Mouse (Mus musculus) stomach, embryonic 16.5 days (tissue): ENCODE data around the gene Gpr152. TPM values are rescaled to one million over a fixed set of nuclear protein-coding genes. Genes with fewer than 3 reads are reported as not detected.

Experiments used
- ATAC-seq: fragments of 200-750 bp; cut with Nextera tagmentation; 2 replicates; pipeline ENCODE4 v1.8.0; 2017; ENCODE audit warnings: moderate number of reproducible peaks, moderate TSS enrichment; ENCODE audit not compliant: insufficient read depth, low FRiP score
- H3K27ac ChIP-seq: fragments of 300-500 bp; sonication (generic); 2 replicates; pipeline ENCODE4 v1.5.1; 2014; ENCODE audit warnings: low read length
- H3K27me3 ChIP-seq: fragments of 300-500 bp; sonication (generic); 2 replicates; pipeline ENCODE4 v1.6.1; 2014; ENCODE audit warnings: low read length, control low read depth, mixed read lengths; ENCODE audit not compliant: control insufficient read depth, insufficient read depth
- H3K36me3 ChIP-seq: fragments of 300-500 bp; sonication (generic); 2 replicates; pipeline ENCODE4 v1.6.1; 2014; ENCODE audit warnings: low read length; ENCODE audit not compliant: control insufficient read depth, insufficient read depth
- H3K4me1 ChIP-seq: fragments of 300-500 bp; sonication (generic); 2 replicates; pipeline ENCODE4 v1.6.1; 2014; ENCODE audit warnings: low read length, control low read depth, mixed read lengths; ENCODE audit not compliant: control insufficient read depth, insufficient read depth
- H3K4me2 ChIP-seq: fragments of 300-500 bp; sonication (generic); 2 replicates; pipeline ENCODE4 v1.6.1; 2014; ENCODE audit warnings: low read depth, low read length, mixed read lengths
- H3K4me3 ChIP-seq: fragments of 300-500 bp; sonication (generic); replicated peaks from 2 replicates; pipeline ENCODE4 v1.5.1; 2014; ENCODE audit warnings: mild to moderate bottlenecking, low read length
- H3K9ac ChIP-seq: fragments of 300-500 bp; sonication (generic); 2 replicates; pipeline ENCODE4 v1.6.1; 2014; ENCODE audit warnings: low read length
- H3K9me3 ChIP-seq: fragments of 300-500 bp; sonication (generic); replicated peaks from 2 replicates; pipeline ENCODE4 v1.6.1; 2016; ENCODE audit warnings: low read length, control low read depth; ENCODE audit not compliant: control insufficient read depth
- WGBS: fragments of 180-500 bp; shearing (Covaris S2); extraction: QIAGEN DNeasy Blood & Tissue Kit; methylation state at CpG from one replicate; pipeline ENCODE4 v1.1.7; 2014; 5-methylcytosine and 5-hydroxymethylcytosine counted together
- polyA plus RNA-seq: library from polyadenylated mRNA; unstranded; fragments of >200 nt; fragmentation: Nextera tagmentation; extraction: Ambion mirVana; gene quantifications from 2 replicates; pipeline ENCODE4 v1.2.1, GENCODE M21; 2015

Gene Gpr152
- polyA plus RNA-seq, 1 experiment from 2014 or later = not detected

GRCm38 (mm10) chr19:4181892-4182291 is 42.3 kb downstream of the Gpr152 start:
- Histone ChIP-seq H3K4me1 (peaks cover 8% of the 10 kb centered on the region), H3K36me3 (no peaks in the 10 kb centered on the region), H3K4me3 (no peak overlapping the region), H3K9me3 (no peaks in the 10 kb centered on the region), H3K27me3 (no peaks in the 10 kb centered on the region), H3K4me2 (no peak overlapping the region), H3K27ac (no peak overlapping the region), H3K9ac (no peak overlapping the region)
- 31% methylated on average over 3 of the region's 3 CpGs for WGBS
- peak; percentile 64; the same call in 1 of the 2 replicates for ATAC-seq

- H3K4me3 ChIP-seq = no peak overlapping the region
- no peak overlapping the region for H3K9ac ChIP-seq
- H3K36me3 ChIP-seq = no peaks in the 10 kb centered on the region
- WGBS = 81% methylated on average over 2 of the region's 2 CpGs
- H3K27ac ChIP-seq = no peak overlapping the region
- H3K4me1 ChIP-seq = peaks cover 8% of the 10 kb centered on the region
- no peaks in the 10 kb centered on the region for H3K27me3 ChIP-seq
- no peaks in the 10 kb centered on the region for H3K9me3 ChIP-seq
- H3K4me2 ChIP-seq = no peak overlapping the region
- no peak for ATAC-seq
These were observed 44.1 kb downstream of the Gpr152 start for GRCm38 (mm10) chr19:4183689-4184088.

DNA sequence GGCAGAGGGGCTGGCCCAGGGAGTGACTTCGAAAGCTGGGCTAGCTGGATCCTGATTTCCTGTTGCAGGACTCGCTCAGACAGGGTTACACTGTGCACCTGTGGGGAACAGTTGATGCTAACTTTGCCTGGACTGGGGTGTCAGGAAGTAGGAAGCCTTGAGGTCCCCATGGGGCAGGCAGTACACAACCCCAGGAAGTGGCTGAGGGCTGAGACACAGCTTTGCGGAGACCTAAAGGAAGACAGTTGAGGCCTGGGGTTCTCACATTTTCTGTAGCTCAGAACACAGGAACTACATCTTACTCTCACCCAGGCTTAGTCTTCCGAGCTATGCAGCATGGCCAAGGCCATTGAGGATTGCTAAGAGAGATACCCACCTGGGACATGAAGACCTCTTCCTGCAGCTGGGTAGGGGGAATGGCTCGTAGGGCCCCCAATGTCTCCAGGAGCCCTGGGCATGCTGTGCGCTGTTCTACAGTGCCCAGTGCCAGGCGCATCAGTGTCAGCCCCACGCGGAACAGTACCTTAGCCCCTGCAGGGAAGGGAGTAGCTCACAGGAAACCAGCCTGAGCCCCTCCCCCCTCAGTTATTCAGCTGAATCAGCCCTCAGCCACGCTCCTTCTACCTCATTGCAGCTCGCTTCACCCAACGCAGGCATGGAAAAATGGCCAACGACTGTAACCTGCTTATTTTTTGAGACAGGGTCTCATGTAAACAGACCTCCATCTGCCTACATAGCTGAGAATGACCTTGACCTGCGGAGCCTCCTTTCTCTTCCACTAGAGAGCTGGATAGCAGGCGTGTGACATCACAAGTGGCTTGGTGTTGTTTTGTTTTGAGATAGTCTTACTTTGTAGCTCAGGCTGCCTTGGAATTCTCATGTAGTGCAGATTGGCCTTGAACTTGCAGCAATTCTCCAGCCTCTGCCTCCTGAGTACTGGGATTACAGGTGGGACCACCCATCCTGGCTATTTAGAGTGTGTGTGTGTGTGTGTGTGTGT is 45.7 kb downstream of the Gpr152 start:
- Histone ChIP-seq H3K4me3 (no peak overlapping the region), H3K27ac (no peak overlapping the region; the same call in 1 of the 2 replicates), H3K9ac (0 out of 2 replicates have a peak overlapping the region, but pooled peaks have one; percentile 20), H3K4me2 (no peak overlapping the region), H3K4me1 (peaks cover 8% of the 10 kb centered on the region), H3K9me3 (no peaks in the 10 kb centered on the region), H3K27me3 (no peaks in the 10 kb centered on the region), H3K36me3 (no peaks in the 10 kb centered on the region)
- no peak for ATAC-seq
- WGBS = 50% methylated on average over 15 of the region's 15 CpGs

- no peaks in the 10 kb centered on the region for H3K9me3 ChIP-seq
- no peaks in the 10 kb centered on the region for H3K27me3 ChIP-seq
- H3K36me3 ChIP-seq = no peaks in the 10 kb centered on the region
- H3K4me3 ChIP-seq = no peak overlapping the region
- ATAC-seq = no peak
- H3K4me2 ChIP-seq = no peak overlapping the region
- H3K27ac ChIP-seq = no peak overlapping the region
- H3K4me1 ChIP-seq = peaks cover 7% of the 10 kb centered on the region
- H3K9ac ChIP-seq = no peak overlapping the region
- 74% methylated on average over 3 of the region's 3 CpGs for WGBS
These were observed 47.7 kb downstream of the Gpr152 start for GRCm38 (mm10) chr19:4187303-4187702.

DNA sequence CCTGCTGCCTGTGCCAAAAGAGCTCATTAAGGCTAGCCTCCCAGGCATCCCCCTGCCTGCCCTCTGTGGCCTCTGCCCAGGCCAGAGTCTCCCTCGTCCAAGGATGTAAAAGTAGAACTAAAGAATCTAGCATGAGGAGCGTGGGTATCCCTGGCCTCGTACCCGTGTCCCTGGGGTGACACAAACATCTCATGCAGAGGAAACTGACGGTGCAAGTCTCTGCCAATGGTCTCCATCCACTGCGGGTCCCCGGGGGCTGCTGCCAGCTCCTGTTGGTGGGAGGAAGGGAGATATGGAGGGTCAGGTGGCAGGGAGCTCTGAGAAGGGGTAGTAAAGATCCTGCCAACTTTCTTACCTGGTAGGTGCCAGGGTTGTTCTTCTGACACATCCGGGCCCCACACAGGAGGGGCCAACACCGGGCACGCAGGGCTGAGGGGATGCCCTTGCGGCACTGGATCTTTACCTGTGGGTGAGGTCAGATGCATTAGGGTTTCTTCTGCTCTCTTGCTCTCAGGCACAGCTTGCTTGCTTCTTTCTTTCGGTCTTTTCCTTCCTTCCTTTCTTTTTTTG is 49.5 kb downstream of the Gpr152 start:
- peaks cover 19% of the 10 kb centered on the region for H3K4me1 ChIP-seq
- no peak overlapping the region for H3K4me3 ChIP-seq
- no peaks in the 10 kb centered on the region for H3K27me3 ChIP-seq
- 90% methylated on average over 12 of the region's 12 CpGs for WGBS
- no peak overlapping the region for H3K4me2 ChIP-seq
- no peak overlapping the region for H3K9ac ChIP-seq
- H3K36me3 ChIP-seq = peaks cover 11% of the 10 kb centered on the region; the same call in 1 of the 2 replicates
- no peak overlapping the region for H3K27ac ChIP-seq
- no peak for ATAC-seq
- no peaks in the 10 kb centered on the region for H3K9me3 ChIP-seq

DNA sequence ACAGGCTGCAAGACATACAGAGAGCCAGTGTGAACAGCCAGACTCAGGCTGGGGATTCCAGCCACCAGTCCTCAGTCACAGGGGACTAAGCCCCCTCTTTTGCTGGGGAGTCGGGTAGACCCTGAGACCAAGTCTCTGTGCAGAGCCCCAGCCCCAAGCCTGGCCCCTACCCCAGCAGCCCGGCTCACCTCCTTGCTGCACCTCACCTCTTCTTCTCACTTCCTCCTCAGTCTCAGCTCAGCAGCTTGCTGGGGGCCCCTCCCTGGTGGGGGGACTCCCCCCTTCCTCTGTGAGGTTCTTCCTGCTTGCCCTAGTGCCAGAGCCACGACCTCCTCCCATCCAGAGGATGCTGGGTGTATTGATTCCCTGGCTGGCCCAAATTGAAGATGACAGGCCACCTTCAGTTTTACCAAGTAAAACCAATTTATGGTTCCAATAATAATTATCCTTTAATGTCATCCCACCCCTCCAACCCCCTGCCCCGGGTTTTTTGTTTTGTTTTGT is 51.3 kb downstream of the Gpr152 start, which contains the start of gene Tbc1d10c:
Gene Tbc1d10c (minus strand): TSS at position 454 of the 504 bp plus-strand sequence.
- Histone ChIP-seq H3K4me1 (peaks cover 19% of the 10 kb centered on the region), H3K9me3 (no peaks in the 10 kb centered on the region), H3K9ac (peak within 1 kb of the TSS; percentile 99), H3K4me3 (peak within 1 kb of the TSS; percentile 93), H3K27me3 (no peaks in the 10 kb centered on the region), H3K4me2 (peak within 1 kb of the TSS; percentile 97), H3K27ac (peak within 1 kb of the TSS; percentile 96), H3K36me3 (peaks cover 22% of the 10 kb centered on the region; the same call in 1 of the 2 replicates)
- WGBS = 54% methylated on average over 4 of the region's 4 CpGs
- ATAC-seq = no peak

- 3% methylated on average over 43 of the region's 47 CpGs for WGBS
- H3K27me3 ChIP-seq = no peaks in the 10 kb centered on the region
- peak; percentile 95 for ATAC-seq
- H3K4me1 ChIP-seq = peaks cover 19% of the 10 kb centered on the region
- H3K9me3 ChIP-seq = no peaks in the 10 kb centered on the region
- H3K4me3 ChIP-seq = peak within 1 kb of the TSS; percentile 93
- peak within 1 kb of the TSS; percentile 99 for H3K9ac ChIP-seq
- peaks cover 24% of the 10 kb centered on the region; the same call in 1 of the 2 replicates for H3K36me3 ChIP-seq
- peak within 1 kb of the TSS; percentile 97 for H3K4me2 ChIP-seq
- H3K27ac ChIP-seq = peak within 1 kb of the TSS; percentile 96
These were observed 52.1 kb downstream of the Gpr152 start, which contains the start of gene Ppp1ca for GRCm38 (mm10) chr19:4191528-4192250. Gene Ppp1ca (plus strand): TSS chr19:4192065.

- peak overlapping the region; percentile 93 for H3K4me3 ChIP-seq
- H3K9ac ChIP-seq = peak overlapping the region; percentile 99
- H3K27me3 ChIP-seq = no peaks in the 10 kb centered on the region
- peak; percentile 48 for ATAC-seq
- peak overlapping the region; percentile 96 for H3K27ac ChIP-seq
- peak overlapping the region; percentile 97 for H3K4me2 ChIP-seq
- H3K4me1 ChIP-seq = peaks cover 19% of the 10 kb centered on the region
- under 1% methylated on average over 50 of the region's 52 CpGs for WGBS
- no peaks in the 10 kb centered on the region for H3K9me3 ChIP-seq
- H3K36me3 ChIP-seq = peaks cover 24% of the 10 kb centered on the region; the same call in 1 of the 2 replicates
These were observed 52.8 kb downstream of the Gpr152 start for GRCm38 (mm10) chr19:4192251-4192985.
